Mouse (Mus musculus): Measurements from ENCODE around the gene Macrod2.
"Not testable (repeated sequence)": the region's sequence is repeated elsewhere in the genome, so short reads cannot be mapped to it uniquely, and the experiment has no call there.

The Macrod2 gene

GRCm38 (mm10) chr2:140698585-140698984, 303.5 kb downstream of the Macrod2 start:
- DNase-seq (ENCODE audit: inconsistent ontology term): no peak

- no peak for DNase-seq (ENCODE audit: inconsistent ontology term)
Measured at GRCm38 (mm10) chr2:140703377-140703776, 308.3 kb downstream of the Macrod2 start.

- DNase-seq (ENCODE audit: inconsistent ontology term): no peak
Measured at GRCm38 (mm10) chr2:140704146-140704545, 309.0 kb downstream of the Macrod2 start.

- no peak for DNase-seq (ENCODE audit: inconsistent ontology term)
Measured at GRCm38 (mm10) chr2:140705278-140705677, 310.2 kb downstream of the Macrod2 start.

GRCm38 (mm10) chr2:140707550-140707949, 312.4 kb downstream of the Macrod2 start:
- no peak for DNase-seq (ENCODE audit: inconsistent ontology term)

- no peak for DNase-seq (ENCODE audit: inconsistent ontology term)
Measured at GRCm38 (mm10) chr2:140715822-140716221, 320.7 kb downstream of the Macrod2 start.

- no peak for DNase-seq (ENCODE audit: inconsistent ontology term)
Measured at GRCm38 (mm10) chr2:140717407-140717806, 322.3 kb downstream of the Macrod2 start.

GRCm38 (mm10) chr2:140732616-140733183, 337.6 kb downstream of the Macrod2 start:
- no peak for DNase-seq (ENCODE audit: inconsistent ontology term)

- DNase-seq (ENCODE audit: inconsistent ontology term): no peak
Measured at GRCm38 (mm10) chr2:140740511-140740910, 345.4 kb downstream of the Macrod2 start.

GRCm38 (mm10) chr2:140742954-140743353, 347.8 kb downstream of the Macrod2 start:
- not testable (repeated sequence) for DNase-seq (ENCODE audit: inconsistent ontology term)

GRCm38 (mm10) chr2:140758881-140759280, 363.8 kb downstream of the Macrod2 start:
- no peak for DNase-seq (ENCODE audit: inconsistent ontology term)

GRCm38 (mm10) chr2:140759732-140760131, 364.6 kb downstream of the Macrod2 start:
- DNase-seq (ENCODE audit: inconsistent ontology term): no peak

- DNase-seq (ENCODE audit: inconsistent ontology term): no peak
Measured at GRCm38 (mm10) chr2:140760137-140760536, 365.0 kb downstream of the Macrod2 start.

GRCm38 (mm10) chr2:140763076-140763891, 368.2 kb downstream of the Macrod2 start:
- peak; percentile 68 for DNase-seq (ENCODE audit: inconsistent ontology term)

GRCm38 (mm10) chr2:140769473-140769872, 374.4 kb downstream of the Macrod2 start:
- no peak for DNase-seq (ENCODE audit: inconsistent ontology term)

GRCm38 (mm10) chr2:140772825-140773224, 377.7 kb downstream of the Macrod2 start:
- DNase-seq (ENCODE audit: inconsistent ontology term): no peak

- no peak for DNase-seq (ENCODE audit: inconsistent ontology term)
Measured at GRCm38 (mm10) chr2:140773456-140773855, 378.3 kb downstream of the Macrod2 start.

- no peak for DNase-seq (ENCODE audit: inconsistent ontology term)
Measured at GRCm38 (mm10) chr2:140774808-140775370, 379.8 kb downstream of the Macrod2 start.

GRCm38 (mm10) chr2:140775448-140776101, 380.5 kb downstream of the Macrod2 start:
- DNase-seq (ENCODE audit: inconsistent ontology term): no peak

GRCm38 (mm10) chr2:140778212-140778611, 383.1 kb downstream of the Macrod2 start:
- DNase-seq (ENCODE audit: inconsistent ontology term): no peak

GRCm38 (mm10) chr2:140783041-140783440, 387.9 kb downstream of the Macrod2 start:
- peak; percentile 12 for DNase-seq (ENCODE audit: inconsistent ontology term)

- DNase-seq (ENCODE audit: inconsistent ontology term): no peak
Measured at GRCm38 (mm10) chr2:140784626-140785025, 389.5 kb downstream of the Macrod2 start.
